Mouse (Mus musculus): ENCODE measurements at regions not wholly inside any gene's neighbourhood (a gene's known extent, or its start where the extent isn't known, plus 50 kb on each side); places are given as distances from the start of the nearest gene placed in this dataset.
"Not testable (repeated sequence)": the region's sequence is repeated elsewhere in the genome, so short reads cannot be mapped to it uniquely, and the experiment has no call there.

DNA sequence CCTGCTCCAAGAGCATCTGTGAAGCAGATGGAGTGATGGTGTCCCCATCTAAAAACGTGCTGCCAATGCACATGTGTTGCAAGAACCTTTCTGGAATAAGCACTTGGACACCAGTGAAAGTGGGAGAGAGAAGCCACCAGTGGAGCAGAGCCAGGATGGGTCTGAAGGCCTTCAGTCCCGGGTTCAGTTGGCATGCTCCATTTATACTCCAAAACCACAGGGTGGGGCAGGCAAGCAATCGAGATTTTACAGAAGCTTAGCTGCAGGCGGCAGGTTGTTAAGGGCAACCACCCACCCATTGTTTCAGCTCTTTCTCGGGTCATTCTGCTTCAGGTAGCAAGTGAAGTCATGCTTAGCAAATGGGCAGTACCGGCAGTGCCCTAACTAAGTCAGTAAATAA lies 51.8 kb upstream of the Sv2b start:
- DNase-seq (ENCODE audit: low read depth) = no peak

DNA sequence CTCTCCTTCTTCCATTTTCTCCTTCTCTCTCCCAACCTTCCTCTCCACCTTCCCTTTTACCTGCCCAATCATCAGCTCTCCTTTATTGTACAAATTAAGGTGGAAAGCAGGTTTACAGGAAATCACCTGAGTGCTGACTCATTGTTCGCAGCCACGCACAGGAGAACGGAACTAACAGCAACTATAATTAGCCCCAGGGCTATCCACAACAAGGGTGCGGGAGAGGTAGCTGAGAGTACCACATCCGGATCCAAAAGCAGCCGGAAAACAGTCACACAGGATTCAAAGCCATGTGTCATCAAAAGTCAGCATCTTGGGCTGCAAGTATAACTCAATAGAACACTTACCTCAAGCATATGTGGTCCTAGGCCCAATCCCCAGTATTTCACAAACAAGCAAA lies 53.5 kb upstream of the Sv2b start:
- DNase-seq (ENCODE audit: low read depth) = no peak

DNA sequence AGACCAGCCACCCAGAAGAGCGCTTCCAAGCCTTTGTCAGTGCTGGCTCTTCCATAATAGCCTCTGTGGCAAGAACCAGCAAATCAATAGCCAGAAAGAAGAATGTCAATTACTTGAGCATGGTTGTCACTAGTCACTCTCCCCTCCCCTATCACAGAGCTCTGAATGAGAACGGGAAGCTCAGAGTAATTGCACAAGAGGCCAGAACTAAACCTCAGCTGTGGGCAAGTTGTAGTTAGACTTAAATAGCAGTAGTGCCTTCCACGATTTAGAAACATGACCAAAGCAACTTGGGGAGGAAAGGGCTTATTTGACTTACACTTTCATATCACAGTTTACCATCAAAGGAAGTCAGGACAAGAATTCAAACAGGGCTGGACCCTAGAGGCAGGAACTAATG lies 56.4 kb upstream of the Sv2b start:
- no peak for DNase-seq (ENCODE audit: low read depth)

DNA sequence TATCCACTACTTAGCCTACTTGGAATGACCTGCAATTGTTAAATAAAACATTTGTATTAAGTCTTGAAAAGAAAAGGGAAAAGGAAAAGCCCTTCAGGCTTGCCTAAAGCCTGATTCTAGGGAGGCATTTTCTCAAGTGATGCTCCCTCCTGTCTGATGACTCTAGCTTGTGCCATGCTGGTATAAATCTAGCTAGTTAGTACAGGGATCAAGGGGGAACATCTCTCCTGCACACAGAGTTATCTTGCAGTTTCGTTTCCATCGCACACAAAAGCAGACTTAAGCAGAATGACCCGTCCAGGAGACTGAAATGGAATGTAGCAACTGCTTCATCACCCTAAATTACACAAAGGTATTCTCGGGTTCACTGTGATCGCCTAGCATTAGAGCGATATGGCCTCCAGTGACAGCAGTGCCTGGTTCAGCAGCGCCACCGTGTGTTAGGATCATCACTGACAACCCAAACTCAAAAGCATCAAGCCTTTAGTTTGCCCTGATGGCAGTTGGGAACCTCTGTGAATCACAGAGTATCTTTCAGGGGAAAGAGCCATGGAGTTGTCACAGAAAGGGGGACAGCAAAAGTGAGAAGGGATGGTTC lies 57.3 kb upstream of the Sv2b start:
- DNase-seq (ENCODE audit: low read depth) = peak; percentile 30

- no peak for DNase-seq (ENCODE audit: low read depth)
Observed at GRCm38 (mm10) chr7:75368315-75368714, 59.3 kb upstream of the Sv2b start.

- DNase-seq (ENCODE audit: low read depth) = no peak
Observed at GRCm38 (mm10) chr7:75369366-75369765, 60.3 kb upstream of the Sv2b start.

- peak; percentile 61 for DNase-seq (ENCODE audit: low read depth)
Observed at GRCm38 (mm10) chr7:75370595-75371519, 61.8 kb upstream of the Sv2b start.

- DNase-seq (ENCODE audit: low read depth) = no peak
Observed at GRCm38 (mm10) chr7:75371520-75371876, 62.4 kb upstream of the Sv2b start.

DNA sequence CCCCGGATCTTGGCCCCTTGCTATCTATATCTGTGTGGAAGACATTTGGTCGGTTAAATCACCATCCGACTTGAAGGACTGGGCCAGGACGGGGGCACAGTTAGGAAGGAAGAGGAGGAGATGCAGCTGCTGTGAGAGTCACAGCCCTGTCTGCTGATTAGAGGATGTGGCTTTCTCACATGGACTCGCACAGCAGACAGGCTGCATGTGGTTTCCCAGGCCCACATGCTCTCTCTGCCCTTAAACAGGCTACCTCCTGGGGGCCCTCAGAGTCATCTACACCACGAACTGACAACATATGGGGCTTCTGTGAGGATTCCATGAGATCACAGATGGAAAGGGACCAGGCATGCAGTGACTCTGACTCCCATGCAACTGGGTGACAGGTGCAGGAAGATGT lies 62.9 kb upstream of the Sv2b start:
- DNase-seq (ENCODE audit: low read depth) = no peak

DNA sequence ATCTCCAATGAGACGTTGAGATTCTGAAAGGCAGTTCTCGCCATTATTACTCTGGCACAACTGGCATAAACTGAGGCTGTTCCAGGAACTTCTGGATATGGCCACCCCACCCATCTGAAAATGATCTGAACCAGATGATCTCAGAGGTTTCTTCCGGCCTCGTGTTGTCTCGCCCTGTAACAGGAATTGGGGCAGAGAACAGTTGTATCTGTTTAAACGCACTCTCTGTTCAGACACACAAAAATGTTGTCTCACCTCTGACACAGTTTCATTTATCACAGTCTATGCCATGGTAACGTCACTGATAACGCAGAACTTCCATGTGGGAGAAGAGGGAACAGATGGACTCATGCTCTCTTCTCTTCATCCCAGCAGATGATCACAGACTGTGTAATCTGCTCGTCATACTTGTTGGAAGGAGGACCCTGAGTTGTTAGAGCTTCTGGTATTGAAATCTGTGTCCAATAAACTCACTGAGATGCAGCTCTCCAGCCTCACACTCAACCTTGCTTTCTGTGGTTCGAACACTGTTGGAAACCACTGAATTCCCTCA lies 63.9 kb upstream of the Sv2b start:
- DNase-seq (ENCODE audit: low read depth) = peak; percentile 18

DNA sequence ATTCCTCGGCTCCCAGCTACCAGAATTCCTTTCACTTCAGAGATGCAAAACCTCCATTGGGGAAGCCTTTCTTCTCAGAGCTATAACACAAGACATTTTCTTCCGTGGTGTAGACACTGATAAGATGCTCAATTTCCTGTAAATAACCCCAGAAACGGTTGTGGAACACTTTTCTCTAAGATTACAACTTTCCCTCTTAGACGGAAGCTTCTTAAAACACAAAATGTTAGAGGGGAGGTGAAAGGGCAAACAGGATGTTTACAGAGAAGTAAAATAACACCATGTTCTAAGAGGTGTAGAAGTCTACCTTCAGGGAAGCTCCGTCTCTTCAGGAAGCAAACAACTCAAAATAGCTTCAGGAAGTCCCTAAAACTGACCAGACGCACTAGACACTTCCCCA lies 65.4 kb upstream of the Sv2b start:
- DNase-seq (ENCODE audit: low read depth) = no peak

DNA sequence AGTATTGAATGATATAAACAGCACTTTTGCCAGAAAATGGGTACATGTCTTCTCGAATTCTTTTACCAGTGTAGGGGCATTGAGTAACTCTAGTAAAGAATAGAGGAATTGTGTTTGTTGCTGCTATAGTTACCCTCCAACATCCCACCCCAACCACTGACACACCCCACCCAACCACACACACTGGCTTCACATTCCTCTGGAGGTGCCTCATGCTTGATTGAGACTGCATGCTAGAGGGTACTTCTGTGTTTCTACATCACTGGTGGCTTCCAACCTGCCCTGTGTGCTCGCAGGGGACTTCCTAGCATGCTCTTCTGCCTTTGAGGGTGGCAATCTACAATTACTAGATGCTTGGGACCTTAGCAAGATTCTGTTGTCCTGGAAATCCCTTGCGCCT lies 70.5 kb upstream of the Sv2b start:
- DNase-seq (ENCODE audit: low read depth) = no peak

DNA sequence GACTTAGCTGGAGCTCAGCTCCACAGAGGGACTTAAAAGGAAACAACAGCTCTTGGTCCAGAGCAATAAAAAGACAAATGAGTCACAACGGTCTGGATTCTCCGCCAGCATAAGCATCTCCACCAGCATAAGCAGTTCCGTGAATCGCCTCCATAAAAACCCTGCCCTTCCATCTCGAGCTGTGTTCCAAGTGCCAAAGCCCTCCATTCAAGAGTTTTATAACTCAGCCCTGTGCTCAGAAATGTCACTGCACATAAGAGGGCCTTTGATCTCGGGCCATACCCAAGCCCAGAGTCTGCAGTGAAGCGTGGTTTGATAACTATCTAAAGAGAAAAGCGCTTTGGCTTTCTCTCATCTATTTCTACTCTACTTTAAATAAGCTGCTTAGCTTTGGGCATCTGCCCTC lies 70.8 kb upstream of the Akap13 start:
- DNase-seq (ENCODE audit: low read depth) = peak; percentile 64

DNA sequence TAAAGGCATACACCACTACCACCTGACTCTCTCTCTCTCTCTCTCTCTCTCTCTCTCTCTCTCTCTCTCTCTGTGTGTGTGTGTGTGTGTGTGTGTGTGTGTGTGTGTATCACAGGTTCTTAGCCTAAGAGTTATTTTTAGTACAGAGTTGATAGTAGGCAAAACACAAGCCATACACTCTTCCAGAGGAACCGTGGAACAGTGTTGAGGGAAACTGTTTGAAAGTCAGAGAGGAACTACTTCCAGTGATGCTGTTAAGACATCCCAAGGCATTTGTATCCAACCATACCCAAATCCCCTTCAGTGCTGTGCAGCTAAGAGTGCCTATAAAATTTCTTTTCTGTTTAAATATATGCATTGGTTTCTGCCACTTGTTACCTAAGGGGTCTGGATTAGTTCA lies 68.3 kb upstream of the Akap13 start:
- no peak for DNase-seq (ENCODE audit: low read depth)

GRCm38 (mm10) chr7:75387821-75388431 lies 67.4 kb upstream of the Akap13 start:
- no peak for DNase-seq (ENCODE audit: low read depth)

DNA sequence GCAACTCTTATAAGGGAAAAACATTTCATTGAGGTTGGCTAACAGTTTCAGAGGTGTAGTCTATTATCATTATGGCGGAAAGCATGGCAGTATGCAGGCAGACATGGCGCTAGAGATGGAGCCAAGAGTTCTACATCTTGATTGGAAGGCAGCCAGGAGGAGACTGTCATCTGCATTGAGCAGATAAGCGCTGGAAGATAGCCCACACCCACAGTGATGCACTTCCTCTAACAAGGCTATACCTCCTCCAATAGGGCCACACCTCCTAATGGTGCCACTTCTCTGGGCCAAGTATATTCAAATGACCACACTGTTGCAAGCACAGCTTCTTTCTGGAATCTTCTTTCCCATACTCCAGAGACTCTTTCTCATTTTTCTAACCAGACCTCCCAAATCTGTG lies 65.2 kb upstream of the Akap13 start:
- DNase-seq (ENCODE audit: low read depth) = no peak

- no peak for DNase-seq (ENCODE audit: low read depth)
Observed at GRCm38 (mm10) chr7:75392783-75393182, 62.6 kb upstream of the Akap13 start.

- no peak for DNase-seq (ENCODE audit: low read depth)
Observed at GRCm38 (mm10) chr7:75393466-75393865, 61.9 kb upstream of the Akap13 start.

GRCm38 (mm10) chr7:75394866-75395580 lies 60.3 kb upstream of the Akap13 start:
- DNase-seq (ENCODE audit: low read depth) = no peak

DNA sequence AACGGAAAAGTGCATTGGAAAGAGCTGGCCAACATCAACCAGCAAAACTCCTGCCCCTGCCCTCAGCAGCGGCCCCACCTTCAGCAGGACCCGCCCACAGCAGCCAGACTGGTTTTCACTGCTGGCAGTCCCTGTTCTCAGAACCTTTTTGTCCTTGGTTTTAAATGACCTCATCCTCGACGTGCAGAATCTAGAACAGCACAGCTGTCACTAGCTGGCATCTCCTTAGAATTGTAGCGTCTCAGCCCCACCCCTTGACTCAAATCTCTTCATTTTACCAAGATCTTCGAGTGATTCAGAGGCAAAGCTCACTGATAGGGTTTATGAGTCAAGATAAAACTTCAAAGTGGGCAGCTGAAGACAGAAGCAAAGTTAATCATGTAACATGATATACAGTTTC lies 57.8 kb upstream of the Akap13 start:
- no peak for DNase-seq (ENCODE audit: low read depth)

- not testable (repeated sequence) for DNase-seq (ENCODE audit: low read depth)
Observed at GRCm38 (mm10) chr7:75398480-75398879, 56.9 kb upstream of the Akap13 start.
